Mouse (Mus musculus) embryonic stem cell, embryonic (primary cell): ENCODE results near the gene Fgfr1op.

ENCODE experiments used
- CTCF ChIA-PET, 4 experiments: fragments of 300-600 bp in 2 of 4; fragments of 350-600 bp in 2 of 4; sonication (Branson Sonifier 250); formaldehyde crosslinking; loops; one replicate each; lab custom pipeline; 2022; ENCODE audit warnings: inconsistent platforms in 2 of 4; lab: Charles Lee
- POLR2A ChIA-PET, 4 experiments: fragments of 300-600 bp in 2 of 4; fragments of 350-600 bp in 2 of 4; sonication (Branson Sonifier 250); formaldehyde crosslinking; loops; one replicate each; lab custom pipeline; 2022; ENCODE audit warnings: antibody characterized with exemption in 4 of 4, inconsistent platforms in 1 of 4; lab: Charles Lee

The Fgfr1op gene

DNA sequence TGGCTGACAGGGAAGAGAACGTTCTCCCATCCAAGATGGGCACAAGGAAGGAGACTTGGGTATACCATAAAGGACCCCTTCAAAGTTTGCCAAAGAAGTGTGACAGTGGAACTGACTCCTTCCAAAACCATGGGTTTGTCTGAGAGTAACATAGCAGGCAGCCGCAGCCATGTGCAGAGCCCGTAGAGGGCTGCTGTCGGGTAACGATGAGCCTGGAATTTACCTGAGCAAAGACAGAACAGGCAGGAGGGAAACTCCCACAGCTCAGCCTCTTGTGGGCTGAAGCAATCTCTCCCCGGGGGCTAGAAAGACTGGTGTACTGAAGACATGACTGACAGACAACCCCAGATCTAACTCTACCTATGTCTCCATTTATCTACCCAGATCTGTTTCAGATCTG, 46.1 kb downstream of the Fgfr1op start:
- ChIA-PET POLR2A (no interaction called here), CTCF (no interaction called here)

DNA sequence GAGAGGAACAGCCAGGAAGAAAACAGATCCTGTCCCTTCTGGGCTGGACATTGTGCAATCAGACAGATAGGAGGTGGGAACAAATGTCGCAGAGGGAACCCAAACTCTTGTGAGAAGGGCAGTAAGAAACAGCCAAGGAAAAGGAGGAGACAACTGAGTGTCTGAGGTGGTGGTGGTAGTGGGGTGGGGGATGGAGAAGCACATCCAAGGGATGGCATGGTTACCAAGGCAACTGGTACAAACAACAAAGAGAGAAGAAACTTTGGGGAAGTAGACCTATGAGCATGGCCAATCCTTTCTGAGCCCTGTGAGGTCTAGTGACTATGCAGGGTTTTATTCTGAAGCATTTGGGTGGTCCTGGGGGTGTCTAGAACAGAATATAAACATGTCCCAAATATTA, 49.1 kb downstream of the Fgfr1op start:
- ChIA-PET POLR2A (interaction anchor here in 1 of 4 experiments (0.9 kb wide), 1 partner anchor 13 kb away, joined by 4 read pairs; no protein-coding TSS in a partner anchor), CTCF (interaction anchor here in 2 of 4 experiments (1.1 to 1.5 kb wide), 2 partner anchors 9 to 10 kb away, joined by 3 read pairs; no protein-coding TSS in a partner anchor)

DNA sequence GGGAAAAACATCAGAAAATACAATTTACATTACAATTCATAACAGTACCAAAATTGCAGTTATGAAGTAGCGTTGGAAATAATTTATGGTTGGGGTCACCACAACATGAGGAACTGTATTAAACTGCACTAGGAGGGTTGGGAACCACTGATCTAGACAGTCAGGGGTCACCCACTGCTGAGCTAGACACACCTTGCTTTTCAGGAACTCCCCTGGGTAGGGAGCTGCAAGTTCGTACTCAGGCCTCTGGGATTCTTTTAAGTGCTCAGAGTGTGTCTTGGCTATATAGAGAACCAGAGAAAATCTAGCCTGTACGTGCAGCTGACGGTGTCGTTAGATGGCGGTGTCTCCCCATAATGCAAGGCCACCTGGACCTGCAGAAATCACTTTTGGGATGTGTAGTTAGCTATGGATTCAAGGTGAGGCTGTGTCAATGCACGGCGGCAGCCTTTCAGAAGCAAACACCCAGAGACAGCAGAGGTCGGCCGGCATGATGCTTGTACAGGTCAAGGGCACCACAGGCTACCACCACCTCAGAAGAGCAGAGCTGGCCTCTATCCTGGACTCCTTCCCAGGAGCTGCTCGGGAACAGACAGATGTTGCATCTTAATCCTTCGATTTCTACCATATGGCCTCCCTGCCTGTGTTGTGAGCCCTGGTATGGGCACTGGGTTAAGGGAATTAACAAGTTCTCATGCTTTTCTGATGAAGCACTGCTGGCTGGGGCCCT, 49.9 kb downstream of the Fgfr1op start:
- CTCF ChIA-PET = interaction anchor here in 2 of 4 experiments (0.7 to 1.5 kb wide), 5 partner anchors 8 to 259 kb away, joined by 3 read pairs; no protein-coding TSS in a partner anchor
- POLR2A ChIA-PET = interaction anchor here in 1 of 4 experiments (0.9 kb wide), 1 partner anchor 9 kb away, joined by 4 read pairs; no protein-coding TSS in a partner anchor

DNA sequence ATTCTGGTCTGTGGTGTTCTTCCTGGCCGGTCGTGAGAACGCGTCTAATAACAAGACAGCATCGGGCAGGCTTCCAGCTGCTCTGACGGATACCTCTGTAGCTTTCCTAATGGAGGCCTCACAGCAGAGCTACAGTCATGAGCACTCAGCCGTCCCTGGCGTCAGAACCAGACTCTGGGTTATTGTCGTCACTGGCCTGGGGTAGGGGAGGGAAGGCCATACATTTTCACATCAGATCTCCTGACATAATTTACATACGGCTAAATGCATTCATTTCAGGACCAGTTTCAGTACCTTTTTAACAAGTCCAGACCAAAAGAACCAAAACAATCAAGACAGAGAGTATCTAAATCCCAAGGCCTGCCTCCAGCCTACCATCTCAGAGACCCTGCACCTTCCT, 57.9 kb downstream of the Fgfr1op start:
- ChIA-PET POLR2A (interaction anchor here in 2 of 4 experiments (0.5 to 0.9 kb wide), 2 partner anchors 20 to 141 kb away, joined by 3 read pairs; no protein-coding TSS in a partner anchor), CTCF (interaction anchor here in 2 of 4 experiments (1.2 to 1.5 kb wide), 2 partner anchors 8 kb away, joined by 3 read pairs; no protein-coding TSS in a partner anchor)

DNA sequence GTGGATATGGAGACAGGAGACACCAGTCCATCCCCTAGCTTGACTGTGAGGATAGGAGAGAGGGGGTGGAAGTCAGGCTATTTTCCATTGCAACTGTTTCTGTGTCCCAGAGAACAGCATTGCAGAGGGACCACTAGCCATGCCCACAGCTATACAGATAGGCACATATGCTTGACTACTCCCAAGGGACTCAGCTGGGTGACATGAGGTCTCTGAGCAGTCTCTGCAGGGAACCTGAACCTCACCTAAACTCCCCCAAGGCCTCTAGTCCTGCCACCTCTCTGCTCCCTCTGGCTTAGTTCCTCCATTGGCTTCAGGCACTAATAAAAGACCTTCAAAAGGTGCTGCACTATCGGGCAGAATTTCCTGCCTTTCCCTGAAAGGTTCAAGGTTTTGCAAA, 58.8 kb downstream of the Fgfr1op start:
- POLR2A ChIA-PET = interaction anchor here in 2 of 4 experiments (0.7 to 0.9 kb wide), 2 partner anchors 9 to 21 kb away, joined by 3 to 4 read pairs; no protein-coding TSS in a partner anchor
- CTCF ChIA-PET = interaction anchor here in 2 of 4 experiments (0.5 to 1.5 kb wide), 3 partner anchors 9 to 662 kb away, joined by 3 to 4 read pairs (median 3); no protein-coding TSS in a partner anchor

DNA sequence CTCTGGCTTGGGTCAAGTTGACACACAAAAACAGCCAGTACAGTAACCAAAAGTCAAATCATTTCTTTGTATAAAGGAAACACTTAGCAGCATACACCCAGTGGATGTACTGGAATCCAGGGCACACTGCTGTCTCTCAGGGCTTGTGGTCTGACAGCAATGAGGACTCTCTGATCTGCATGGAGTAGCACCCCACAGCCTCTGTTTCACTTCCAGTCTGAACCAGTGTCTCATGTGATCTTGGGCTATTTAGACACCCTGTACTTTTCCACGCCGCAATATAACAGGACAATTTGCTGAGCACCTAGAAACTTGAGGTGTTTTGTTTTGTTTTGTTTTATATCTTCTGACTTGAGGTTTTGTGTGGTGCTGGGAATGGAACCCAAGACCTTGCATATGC, 59.9 kb downstream of the Fgfr1op start:
- CTCF ChIA-PET = interaction anchor here in 1 of 4 experiments (1.1 kb wide), 1 partner anchor 32 kb away, joined by 3 read pairs; no protein-coding TSS in a partner anchor
- POLR2A ChIA-PET = no interaction called here

DNA sequence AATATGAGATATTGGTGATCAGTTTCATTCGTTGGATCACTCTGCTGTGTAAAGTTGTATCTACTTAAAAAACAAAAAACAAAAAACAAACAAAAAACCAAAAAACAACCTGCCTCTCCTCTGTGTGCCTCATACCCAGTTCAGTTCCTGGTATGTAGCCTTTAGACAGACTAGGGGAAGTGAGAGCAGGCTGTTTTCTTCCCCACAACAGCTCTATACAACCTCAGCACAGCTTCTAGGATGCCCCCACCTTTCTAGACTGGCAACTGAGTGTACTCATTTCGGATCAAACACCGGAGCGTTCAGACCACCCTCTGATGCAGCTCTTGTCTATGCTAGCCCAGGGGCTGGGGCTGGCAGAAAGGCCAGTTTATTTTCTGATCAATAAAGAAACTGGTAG, 60.4 kb downstream of the Fgfr1op start:
- ChIA-PET POLR2A (no interaction called here), CTCF (interaction anchor here in 1 of 4 experiments (1.1 kb wide), 1 partner anchor 31 kb away, joined by 3 read pairs; no protein-coding TSS in a partner anchor)

DNA sequence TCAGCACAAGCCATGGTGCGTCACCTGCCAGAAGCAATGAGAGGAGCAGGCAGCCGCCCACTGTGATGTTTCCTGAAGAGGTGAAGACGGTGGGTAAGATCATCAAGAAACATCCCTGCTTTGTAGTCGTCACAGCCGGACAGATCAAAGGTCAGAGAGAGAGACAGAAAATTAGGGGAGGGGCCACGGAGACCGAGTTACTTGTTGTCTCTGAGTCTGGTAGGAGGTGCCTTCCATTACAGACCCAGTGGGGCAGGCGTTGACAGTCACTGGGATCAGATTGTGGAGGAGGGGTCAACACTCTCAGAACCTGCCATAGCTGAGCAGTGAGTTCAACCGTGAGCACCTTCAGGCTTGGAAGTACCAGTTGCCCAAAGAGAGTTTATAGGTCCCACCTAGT, 63.3 kb downstream of the Fgfr1op start:
- ChIA-PET CTCF (no interaction called here), POLR2A (no interaction called here)

DNA sequence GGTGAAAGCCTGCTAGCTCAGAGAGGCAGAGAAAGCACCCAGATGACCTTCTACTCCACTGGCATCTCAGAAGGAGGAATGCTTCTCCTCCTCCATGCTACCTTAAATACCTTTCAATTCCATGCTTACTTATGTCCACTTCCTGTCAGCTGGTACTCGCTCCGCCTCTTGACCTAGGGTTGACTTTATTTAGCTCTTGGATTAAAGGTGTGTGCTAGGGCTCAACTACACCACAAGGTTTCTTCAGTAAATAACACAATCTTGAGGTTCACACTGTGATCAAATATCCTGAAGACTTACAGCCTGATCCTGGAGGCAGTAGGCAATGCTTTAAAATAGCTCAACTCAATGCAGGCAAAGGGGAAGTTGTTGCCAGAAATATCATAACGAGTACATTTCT, 64.3 kb downstream of the Fgfr1op start:
- ChIA-PET CTCF (no interaction called here), POLR2A (no interaction called here)

DNA sequence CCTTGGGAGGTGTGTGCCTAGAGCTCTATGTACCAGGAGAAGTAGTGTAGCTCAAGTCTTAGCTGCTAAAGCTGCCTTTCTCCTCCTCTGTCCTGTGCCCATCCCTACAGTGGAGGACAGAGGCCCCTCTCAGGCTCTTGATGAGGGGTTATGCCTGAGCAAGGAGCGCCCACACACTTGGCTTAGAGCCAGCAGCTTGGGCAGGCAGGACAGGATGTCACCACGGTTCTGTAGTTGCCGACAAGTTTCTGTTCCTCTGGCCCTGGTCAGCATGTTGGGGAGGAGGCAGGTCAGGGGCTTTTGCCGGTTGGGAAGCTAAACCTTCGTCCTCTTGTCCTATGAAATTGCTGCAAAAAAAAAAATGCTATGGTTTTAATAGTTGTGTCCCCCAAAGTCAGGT, 66.8 kb downstream of the Fgfr1op start:
- POLR2A ChIA-PET = interaction anchor here in 1 of 4 experiments (1.2 kb wide), 1 partner anchor 8 kb away, joined by 3 read pairs; no protein-coding TSS in a partner anchor
- CTCF ChIA-PET = no interaction called here

DNA sequence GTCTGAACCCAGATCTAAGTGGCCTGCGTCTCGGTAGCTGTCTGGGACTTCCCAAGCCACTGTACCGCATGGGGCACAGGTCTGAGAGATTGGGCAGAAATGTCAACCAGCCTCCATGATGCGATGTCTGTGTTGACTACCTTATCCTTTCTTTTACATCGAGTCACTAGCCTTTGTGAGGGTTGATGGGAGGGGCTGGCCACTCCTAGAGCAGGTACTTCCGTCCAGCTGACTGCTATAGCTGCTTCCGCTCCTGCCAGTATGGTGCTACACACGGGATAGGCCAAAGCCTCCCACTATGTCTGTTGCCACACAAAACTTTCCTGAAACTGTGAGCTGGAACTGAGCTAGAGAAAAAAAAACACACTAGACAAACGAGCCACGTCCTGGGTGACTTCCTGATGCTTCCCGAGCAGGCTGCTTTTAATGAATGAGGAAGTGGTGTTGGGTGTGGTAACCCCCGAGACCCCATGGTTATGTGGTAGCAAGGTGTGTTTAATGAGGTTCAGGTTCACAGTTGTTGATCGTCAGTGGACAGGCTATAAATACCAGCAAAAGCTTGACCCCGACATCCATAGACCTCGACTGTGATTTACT, 68.4 kb downstream of the Fgfr1op start:
- CTCF ChIA-PET = interaction anchor here in 1 of 4 experiments (1.0 kb wide), 1 partner anchor 18 kb away, joined by 3 read pairs; no protein-coding TSS in a partner anchor
- POLR2A ChIA-PET = interaction anchor here in 1 of 4 experiments (0.5 kb wide), 1 partner anchor 368 kb away, joined by 4 read pairs; no protein-coding TSS in a partner anchor

DNA sequence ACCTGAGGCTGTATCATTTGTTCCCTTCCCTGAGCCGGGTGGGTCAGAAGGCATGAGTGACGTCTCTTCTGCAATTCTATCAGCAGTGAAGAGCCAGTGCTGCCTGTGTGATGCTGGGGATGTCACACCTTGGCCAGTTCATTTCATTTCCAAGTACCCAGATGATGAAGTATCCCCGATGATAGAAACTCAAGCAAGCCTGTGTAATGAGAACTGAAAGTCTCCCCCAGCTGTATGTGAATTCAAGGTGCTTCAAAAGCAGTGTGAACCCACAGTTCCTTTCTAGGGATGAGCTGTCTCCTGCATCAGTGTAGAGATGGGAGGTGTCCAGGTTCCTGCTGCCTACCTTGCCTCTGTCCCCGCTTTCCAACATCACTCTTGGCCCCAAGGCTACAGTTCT, 69.2 kb downstream of the Fgfr1op start:
- POLR2A ChIA-PET = no interaction called here
- CTCF ChIA-PET = interaction anchor here in 1 of 4 experiments (0.6 kb wide), 2 partner anchors 67 to 567 kb away, joined by 3 to 15 read pairs; no protein-coding TSS in a partner anchor

DNA sequence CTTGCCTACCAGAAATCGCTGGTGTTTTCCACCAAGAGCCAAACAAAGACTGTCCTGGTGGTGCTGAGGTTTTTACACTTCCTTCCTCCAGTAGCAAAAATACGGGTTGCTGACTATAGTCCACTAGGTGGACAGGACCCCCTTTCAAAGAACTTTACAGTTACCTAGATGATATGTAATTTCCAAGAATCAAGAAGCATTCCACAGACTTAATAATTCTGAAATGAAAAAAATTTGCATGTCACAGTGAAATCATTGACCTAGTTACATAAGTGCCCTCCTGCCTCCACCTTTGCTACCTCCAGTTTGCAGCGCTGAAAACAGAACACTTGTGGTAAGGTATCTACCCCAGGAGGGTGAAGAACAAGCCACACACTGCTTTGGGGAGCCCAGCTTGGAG, 70.4 kb downstream of the Fgfr1op start, which contains the start of gene Ccr6:
TSS of gene Ccr6 (plus strand) at position 301 of the 400 bp plus-strand sequence.
- ChIA-PET POLR2A (no interaction called here), CTCF (no interaction called here)

DNA sequence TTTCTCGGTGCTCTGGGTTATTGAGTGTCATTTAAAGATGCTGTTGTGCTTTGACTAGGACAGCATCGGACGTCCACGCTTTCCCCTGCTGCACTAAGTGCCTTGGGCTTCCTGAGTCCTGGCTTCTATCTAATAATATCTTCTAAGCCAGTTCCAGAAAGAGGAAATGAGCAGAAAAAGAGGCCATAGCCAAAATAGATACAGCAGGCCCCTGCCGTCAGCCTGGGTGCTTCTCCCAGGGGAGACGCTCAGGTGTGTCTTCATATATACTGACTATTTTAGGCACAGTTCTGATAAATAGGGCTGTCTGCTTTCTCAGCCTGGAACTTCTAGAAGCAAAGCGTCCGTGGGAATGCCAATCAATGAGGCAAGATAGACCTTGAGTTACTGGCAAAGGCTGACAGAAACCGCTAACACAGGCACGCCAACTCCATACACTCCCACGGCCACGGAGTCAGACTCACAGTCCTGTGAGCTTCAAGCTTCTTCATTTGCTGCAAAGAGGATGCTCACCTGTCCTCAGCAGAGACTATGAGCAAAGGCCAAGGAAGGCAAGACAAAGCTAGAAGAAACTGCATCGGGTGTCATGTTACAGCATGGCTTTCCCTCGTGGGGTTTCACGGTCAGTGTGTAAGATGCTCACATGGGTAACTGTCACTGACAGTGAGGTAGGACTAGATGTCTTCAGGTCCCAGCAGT, 72.9 kb downstream of the Fgfr1op start:
- ChIA-PET POLR2A (interaction anchor here in 1 of 4 experiments (1.5 kb wide), 1 partner anchor 40 kb away, joined by 3 read pairs; no protein-coding TSS in a partner anchor), CTCF (interaction anchor here in 1 of 4 experiments (0.5 kb wide), 1 partner anchor 20 kb away, joined by 4 read pairs; no protein-coding TSS in a partner anchor)

DNA sequence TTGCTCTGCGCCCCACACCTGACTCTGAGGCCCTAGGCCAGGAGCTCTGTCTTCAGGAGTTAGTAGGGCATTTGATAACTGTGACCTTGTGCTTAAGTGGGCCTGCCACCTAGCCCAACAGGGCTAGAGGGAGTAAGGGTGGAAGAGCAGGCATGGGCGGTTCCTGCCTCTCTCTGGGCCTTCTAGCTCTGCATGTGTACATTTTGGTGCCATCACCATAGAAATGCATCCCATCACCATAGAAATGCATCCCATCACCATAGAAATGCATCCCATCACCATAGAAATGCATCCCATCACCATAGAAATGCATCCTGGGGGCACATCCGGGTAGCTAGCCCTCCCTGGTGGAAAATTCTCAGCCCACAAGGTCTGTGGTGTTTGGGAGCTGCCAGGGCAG, 74.3 kb downstream of the Fgfr1op start:
- POLR2A ChIA-PET = interaction anchor here in 1 of 4 experiments (0.7 to 1.6 kb wide), 3 partner anchors 8 to 52 kb away, joined by 3 to 4 read pairs (median 3); no protein-coding TSS in a partner anchor
- CTCF ChIA-PET = interaction anchor here in 1 of 4 experiments (1.2 kb wide), 1 partner anchor 222 kb away, joined by 4 read pairs; no protein-coding TSS in a partner anchor

DNA sequence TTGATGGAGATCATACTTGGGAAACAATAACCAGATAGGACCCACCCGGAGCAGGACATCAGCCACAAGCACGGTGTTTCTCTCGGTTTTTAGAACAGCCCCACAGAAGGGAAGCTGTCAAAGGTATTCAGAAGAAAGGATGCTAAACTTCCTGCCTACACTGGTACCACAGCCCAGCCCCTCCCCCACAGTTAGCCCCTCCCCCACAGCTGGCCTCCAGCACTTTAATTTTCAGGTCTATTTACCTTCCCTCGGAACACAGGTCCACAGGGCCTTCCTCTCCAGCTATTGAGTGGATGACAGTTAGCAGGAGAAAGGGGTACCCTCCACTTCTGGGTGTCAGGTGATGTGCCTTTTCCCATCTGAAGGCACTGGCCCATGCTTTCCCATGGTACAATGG, 75.2 kb downstream of the Fgfr1op start:
- ChIA-PET CTCF (interaction anchor here in 1 of 4 experiments (0.7 kb wide), 1 partner anchor 132 kb away, joined by 4 read pairs; no protein-coding TSS in a partner anchor), POLR2A (interaction anchor here in 1 of 4 experiments (1.6 kb wide), 1 partner anchor 53 kb away, joined by 4 read pairs; no protein-coding TSS in a partner anchor)

DNA sequence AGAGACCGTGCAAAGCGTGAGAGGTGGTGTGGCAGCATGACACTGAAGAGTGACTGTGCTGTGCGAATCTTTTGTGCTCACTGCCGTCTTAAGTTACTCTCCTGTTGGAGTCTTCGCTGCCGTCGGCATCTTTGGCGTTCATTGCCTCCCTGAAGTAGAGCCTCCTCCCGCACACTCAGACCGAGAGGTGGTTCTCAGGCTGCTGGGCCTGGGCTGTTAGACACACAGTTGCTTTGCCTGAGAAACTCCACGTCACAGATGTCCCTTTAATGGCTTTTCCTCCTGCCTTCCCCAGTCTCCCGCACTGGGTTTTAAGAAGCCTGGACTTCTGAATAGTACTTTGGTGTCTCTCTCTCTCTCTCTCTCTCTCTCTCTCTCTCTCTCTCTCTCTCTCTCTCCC, 76.3 kb downstream of the Fgfr1op start:
- ChIA-PET POLR2A (no interaction called here), CTCF (interaction anchor here in 1 of 4 experiments (0.6 kb wide), 1 partner anchor 15 kb away, joined by 6 read pairs; no protein-coding TSS in a partner anchor)

DNA sequence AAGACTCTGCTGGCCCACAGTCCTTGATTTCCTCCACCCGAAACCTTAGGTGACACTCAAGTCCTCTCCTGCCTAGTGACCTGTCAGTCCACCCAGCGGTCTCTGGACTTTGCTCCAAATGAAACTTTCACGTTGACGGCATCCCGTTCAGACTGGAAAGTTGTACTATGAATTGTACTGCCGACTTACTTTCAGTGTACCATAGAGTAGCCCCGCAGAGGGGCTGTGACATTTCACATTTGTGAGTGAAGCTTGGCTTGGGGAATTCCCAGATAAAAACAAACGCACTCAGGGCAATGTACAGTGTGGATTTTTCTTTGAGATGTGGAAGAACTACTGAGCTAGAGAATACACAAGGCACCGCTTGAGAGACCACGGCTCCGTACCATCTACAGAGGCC, 76.9 kb downstream of the Fgfr1op start:
- CTCF ChIA-PET = interaction anchor here in 1 of 4 experiments (0.6 to 0.7 kb wide), 2 partner anchors 15 to 421 kb away, joined by 5 to 6 read pairs; no protein-coding TSS in a partner anchor

More for the DNA sequence above, 76.9 kb downstream of the Fgfr1op start:
- POLR2A ChIA-PET = no interaction called here
